Mouse (Mus musculus) spleen, adult 2 months (tissue): Measurements from ENCODE around the gene Fgfr2.

ENCODE experiments used
- CTCF ChIP-seq: fragments of 200-500 bp; IDR thresholded peaks from 2 replicates; pipeline ENCODE4 v1.5.1; 2011; ENCODE audit warnings: mild to moderate bottlenecking, inconsistent platforms; ENCODE audit not compliant: insufficient read depth, insufficient read length, insufficient replicate concordance; ENCODE audit errors: extremely low read depth
- POLR2A ChIP-seq: fragments of 200-500 bp; IDR thresholded peaks from 2 replicates; pipeline ENCODE4 v1.6.1; 2011; ENCODE audit warnings: low read depth, low read length, inconsistent platforms

DNA sequence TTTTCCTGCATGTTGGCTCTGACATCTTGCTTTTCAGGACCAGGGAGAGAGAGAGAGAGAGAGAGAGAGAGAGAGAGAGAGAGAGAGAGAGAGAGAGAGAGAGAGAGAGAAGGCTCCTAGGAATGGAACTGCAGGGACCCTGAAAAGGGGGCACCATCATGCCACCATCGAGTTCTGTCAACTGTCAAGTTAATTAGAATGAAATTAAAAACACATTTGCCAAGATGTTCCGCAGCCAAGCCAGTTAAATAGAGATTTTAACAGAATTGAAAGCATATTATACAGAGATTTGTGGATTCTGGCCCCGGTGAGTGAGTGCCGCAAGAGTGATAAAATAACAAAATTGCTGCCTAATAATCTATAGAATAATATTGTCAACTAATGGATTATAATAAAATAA lies 1400.8 kb downstream of the Fgfr2 start:
- TF ChIP-seq CTCF (no peak), POLR2A (no peak)
